Mouse (Mus musculus) limb, embryonic 15.5 days (tissue): ENCODE data around the gene Aqp1. TPM values are rescaled to one million over a fixed set of nuclear protein-coding genes. Genes with fewer than 3 reads are reported as not detected.

ENCODE experiments used
- ATAC-seq: fragments of 200-750 bp; cut with Nextera tagmentation; 2 replicates; pipeline ENCODE4 v1.8.0; 2017; ENCODE audit warnings: low read depth, moderate TSS enrichment; ENCODE audit not compliant: insufficient number of reproducible peaks, low FRiP score, low TSS enrichment
- H3K27ac ChIP-seq: fragments of 300-500 bp; sonication (generic); 2 replicates; pipeline ENCODE4 v1.5.1; 2015; ENCODE audit warnings: moderate library complexity, mild to moderate bottlenecking, inconsistent platforms
- H3K27me3 ChIP-seq: fragments of 300-500 bp; sonication (generic); 2 replicates; pipeline ENCODE4 v1.6.1; 2015; ENCODE audit warnings: inconsistent platforms
- H3K36me3 ChIP-seq: fragments of 300-500 bp; sonication (generic); 2 replicates; pipeline ENCODE4 v1.6.1; 2015; ENCODE audit warnings: inconsistent platforms
- H3K4me1 ChIP-seq: fragments of 300-500 bp; sonication (generic); 2 replicates; pipeline ENCODE4 v1.6.1; 2015; ENCODE audit warnings: inconsistent platforms
- H3K4me2 ChIP-seq: fragments of 300-500 bp; sonication (generic); 2 replicates; pipeline ENCODE4 v1.6.1; 2015; ENCODE audit warnings: mild to moderate bottlenecking, inconsistent platforms
- H3K4me3 ChIP-seq: fragments of 300-500 bp; sonication (generic); 2 replicates; pipeline ENCODE4 v1.5.1; 2015; ENCODE audit warnings: mild to moderate bottlenecking, inconsistent platforms
- H3K9ac ChIP-seq: fragments of 300-500 bp; sonication (generic); 2 replicates; pipeline ENCODE4 v1.6.1; 2015; ENCODE audit warnings: inconsistent platforms
- H3K9me3 ChIP-seq: fragments of 300-500 bp; sonication (generic); 2 replicates; pipeline ENCODE4 v1.6.1; 2016; ENCODE audit warnings: inconsistent platforms
- WGBS: fragments of 180-500 bp; shearing (Covaris S2); methylation state at CpG from one replicate; pipeline ENCODE4 v1.1.7; 2015; 5-methylcytosine and 5-hydroxymethylcytosine counted together
- polyA plus RNA-seq: library from polyadenylated mRNA; unstranded; fragments of >200 nt; fragmentation: Nextera tagmentation; extraction: Ambion mirVana; gene quantifications from 2 replicates; pipeline ENCODE4 v1.2.1, GENCODE M21; 2015

The Aqp1 gene
- polyA plus RNA-seq = 119 and 122 TPM in 2 replicates

GRCm38 (mm10) chr6:55335989-55336514, at the start of gene Aqp1:
Gene Aqp1 (plus strand): TSS chr6:55336432.
- WGBS = 5% methylated on average over 12 of the region's 12 CpGs
- no peak within 1 kb of the TSS for H3K9ac ChIP-seq
- peaks cover 90% of the 10 kb centered on the region for H3K4me1 ChIP-seq
- H3K36me3 ChIP-seq = no peaks in the 10 kb centered on the region
- H3K27ac ChIP-seq = peak within 1 kb of the TSS; percentile 82
- H3K27me3 ChIP-seq = no peaks in the 10 kb centered on the region
- H3K4me2 ChIP-seq = peak within 1 kb of the TSS; percentile 45
- no peaks in the 10 kb centered on the region for H3K9me3 ChIP-seq
- peak within 1 kb of the TSS; percentile 34 for H3K4me3 ChIP-seq
- peak; percentile 87 for ATAC-seq

DNA sequence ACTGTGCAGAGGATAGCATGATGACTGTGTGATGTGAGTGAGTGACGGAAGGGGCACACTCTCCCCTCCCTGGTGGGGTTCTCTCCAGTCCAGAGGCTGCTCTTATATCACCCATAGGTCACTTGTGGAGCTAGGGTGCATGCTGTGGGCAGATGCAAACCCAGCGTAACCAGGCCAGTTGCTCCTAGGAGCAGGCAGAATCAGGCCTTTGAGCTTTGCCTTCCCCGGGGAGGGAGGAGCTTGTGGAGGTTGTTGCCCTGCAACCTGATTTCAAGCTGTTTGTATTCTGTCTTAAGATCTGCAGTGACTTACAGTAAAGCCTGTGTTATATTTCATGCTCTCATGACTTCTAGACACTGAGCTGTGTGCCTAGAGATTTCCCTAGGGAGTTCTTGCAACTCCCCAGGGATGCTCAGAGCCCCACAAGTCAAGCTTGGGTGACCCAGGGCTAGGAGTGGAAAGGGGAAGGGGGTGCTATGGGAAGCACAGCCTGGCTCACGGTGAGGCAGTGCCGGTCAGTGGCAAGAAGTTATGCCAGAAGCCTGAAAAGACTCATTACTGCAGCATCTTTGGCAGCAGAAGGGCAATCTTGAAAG, 48.1 kb upstream of the Aqp1 start:
- ATAC-seq = no peak
- no peak overlapping the region for H3K9ac ChIP-seq
- no peak overlapping the region for H3K4me3 ChIP-seq
- H3K9me3 ChIP-seq = no peaks in the 10 kb centered on the region
- no peaks in the 10 kb centered on the region for H3K27me3 ChIP-seq
- H3K4me1 ChIP-seq = 0 out of 2 replicates have a peak, but pooled peaks cover 4% of the 10 kb centered on the region
- no peak overlapping the region for H3K27ac ChIP-seq
- peaks cover 9% of the 10 kb centered on the region; the same call in 1 of the 2 replicates for H3K36me3 ChIP-seq
- H3K4me2 ChIP-seq = no peak overlapping the region
- WGBS = 85% methylated on average over 5 of the region's 5 CpGs

GRCm38 (mm10) chr6:55294549-55295131, 41.6 kb upstream of the Aqp1 start:
- peak overlapping the region; percentile 54 for H3K27ac ChIP-seq
- peaks cover 7% of the 10 kb centered on the region for H3K4me1 ChIP-seq
- ATAC-seq = no peak
- H3K4me2 ChIP-seq = no peak overlapping the region
- no peak overlapping the region for H3K4me3 ChIP-seq
- no peaks in the 10 kb centered on the region for H3K9me3 ChIP-seq
- no peaks in the 10 kb centered on the region for H3K27me3 ChIP-seq
- H3K36me3 ChIP-seq = peaks cover 28% of the 10 kb centered on the region
- WGBS = 42% methylated on average over 19 of the region's 19 CpGs
- no peak overlapping the region for H3K9ac ChIP-seq

- ATAC-seq = no peak
- H3K27ac ChIP-seq = no peak overlapping the region
- 61% methylated on average over 1 of the region's 1 CpGs for WGBS
Observed at GRCm38 (mm10) chr6:55295325-55295724, 40.9 kb upstream of the Aqp1 start.

DNA sequence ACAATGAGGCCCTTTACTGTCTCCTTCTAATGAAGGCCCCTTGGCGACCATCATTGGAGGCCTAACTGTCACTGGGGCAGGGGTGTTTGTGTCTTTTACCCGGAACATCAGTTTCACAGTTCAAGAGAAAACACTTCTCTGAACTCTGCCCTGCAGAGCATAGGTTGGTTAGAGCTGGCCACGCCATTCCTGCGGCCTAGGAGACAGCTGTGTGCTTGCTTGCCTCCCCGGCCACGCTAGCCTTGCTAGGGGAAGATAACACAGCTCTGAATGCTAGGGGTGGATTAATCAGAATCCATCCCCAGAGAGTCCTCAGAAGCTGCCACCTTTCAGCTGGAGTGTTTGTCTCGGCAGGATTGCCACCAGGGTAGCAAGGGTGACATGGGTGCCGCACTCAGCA, 36.8 kb upstream of the Aqp1 start:
- Histone ChIP-seq H3K4me3 (no peak overlapping the region), H3K9ac (no peak overlapping the region), H3K9me3 (no peaks in the 10 kb centered on the region), H3K27ac (no peak overlapping the region), H3K27me3 (no peaks in the 10 kb centered on the region), H3K4me1 (peaks cover 4% of the 10 kb centered on the region), H3K36me3 (peaks cover 46% of the 10 kb centered on the region), H3K4me2 (no peak overlapping the region)
- 86% methylated on average over 8 of the region's 8 CpGs for WGBS
- no peak for ATAC-seq

More at GRCm38 (mm10) chr6:55295325-55295724, 40.9 kb upstream of the Aqp1 start:
- H3K27me3 ChIP-seq = no peaks in the 10 kb centered on the region
- no peak overlapping the region for H3K4me2 ChIP-seq
- no peak overlapping the region for H3K9ac ChIP-seq
- no peaks in the 10 kb centered on the region for H3K9me3 ChIP-seq
- peaks cover 7% of the 10 kb centered on the region for H3K4me1 ChIP-seq
- H3K36me3 ChIP-seq = peaks cover 33% of the 10 kb centered on the region
- no peak overlapping the region for H3K4me3 ChIP-seq

DNA sequence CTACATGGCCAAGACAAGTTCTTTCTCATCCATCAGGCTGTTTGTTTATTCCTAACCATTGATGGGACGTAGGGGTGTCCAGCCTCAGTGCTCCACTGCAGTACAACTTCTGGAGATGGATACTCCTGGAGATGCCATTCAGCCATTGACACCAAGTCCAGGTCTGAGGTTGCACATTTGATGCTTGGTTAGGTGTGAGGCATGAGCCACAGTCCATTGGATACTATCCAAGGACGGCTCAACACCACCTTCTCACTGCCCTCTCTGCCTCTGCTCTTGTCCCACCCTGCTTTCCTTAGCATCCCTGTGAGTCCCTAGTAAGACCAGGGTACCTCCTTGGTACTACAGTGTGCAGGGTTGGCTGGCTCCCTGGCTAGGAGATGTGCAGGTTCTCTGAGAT, 36.3 kb upstream of the Aqp1 start:
- no peak for ATAC-seq
- H3K9ac ChIP-seq = no peak overlapping the region
- H3K4me1 ChIP-seq = no peaks in the 10 kb centered on the region
- no peak overlapping the region for H3K4me2 ChIP-seq
- no peak overlapping the region for H3K4me3 ChIP-seq
- peaks cover 46% of the 10 kb centered on the region for H3K36me3 ChIP-seq
- H3K27me3 ChIP-seq = no peaks in the 10 kb centered on the region
- H3K27ac ChIP-seq = no peak overlapping the region
- H3K9me3 ChIP-seq = no peaks in the 10 kb centered on the region
- 80% methylated on average over 2 of the region's 2 CpGs for WGBS

DNA sequence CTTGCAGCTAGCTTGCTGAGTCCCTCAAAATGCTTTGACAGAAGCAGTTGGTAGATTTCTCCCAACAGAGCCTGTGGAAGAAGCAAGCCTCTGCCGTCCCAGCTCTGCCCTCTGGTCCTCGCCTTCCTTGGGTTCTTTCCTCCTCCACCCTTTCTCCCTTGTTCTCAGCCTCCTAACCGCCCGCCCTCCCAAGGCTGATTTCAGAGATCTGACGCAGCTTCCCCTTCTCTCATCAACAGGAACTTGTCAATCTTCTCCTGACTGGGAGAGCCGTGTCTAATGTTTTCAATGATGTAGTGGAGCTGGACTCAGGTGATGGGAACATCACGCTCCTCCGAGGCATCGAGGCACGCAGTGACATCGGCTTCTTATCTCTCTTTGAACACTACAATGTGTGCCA, 35.5 kb upstream of the Aqp1 start:
- no peaks in the 10 kb centered on the region for H3K9me3 ChIP-seq
- no peak overlapping the region for H3K4me2 ChIP-seq
- H3K36me3 ChIP-seq = peaks cover 46% of the 10 kb centered on the region
- WGBS = 88% methylated on average over 11 of the region's 11 CpGs
- no peaks in the 10 kb centered on the region for H3K27me3 ChIP-seq
- no peak for ATAC-seq
- no peak overlapping the region for H3K4me3 ChIP-seq
- H3K9ac ChIP-seq = no peak overlapping the region
- H3K4me1 ChIP-seq = 0 out of 2 replicates have a peak, but pooled peaks cover 2% of the 10 kb centered on the region
- no peak overlapping the region for H3K27ac ChIP-seq

GRCm38 (mm10) chr6:55310179-55310578, 26.1 kb upstream of the Aqp1 start:
- H3K9ac ChIP-seq = no peak overlapping the region
- H3K36me3 ChIP-seq = peaks cover 9% of the 10 kb centered on the region
- H3K27me3 ChIP-seq = no peaks in the 10 kb centered on the region
- 0 out of 2 replicates have a peak, but pooled peaks cover 15% of the 10 kb centered on the region for H3K4me1 ChIP-seq
- H3K4me3 ChIP-seq = no peak overlapping the region
- no peak overlapping the region for H3K4me2 ChIP-seq
- no peak for ATAC-seq
- WGBS = 53% methylated on average over 2 of the region's 2 CpGs
- no peak overlapping the region for H3K27ac ChIP-seq
- H3K9me3 ChIP-seq = no peaks in the 10 kb centered on the region

DNA sequence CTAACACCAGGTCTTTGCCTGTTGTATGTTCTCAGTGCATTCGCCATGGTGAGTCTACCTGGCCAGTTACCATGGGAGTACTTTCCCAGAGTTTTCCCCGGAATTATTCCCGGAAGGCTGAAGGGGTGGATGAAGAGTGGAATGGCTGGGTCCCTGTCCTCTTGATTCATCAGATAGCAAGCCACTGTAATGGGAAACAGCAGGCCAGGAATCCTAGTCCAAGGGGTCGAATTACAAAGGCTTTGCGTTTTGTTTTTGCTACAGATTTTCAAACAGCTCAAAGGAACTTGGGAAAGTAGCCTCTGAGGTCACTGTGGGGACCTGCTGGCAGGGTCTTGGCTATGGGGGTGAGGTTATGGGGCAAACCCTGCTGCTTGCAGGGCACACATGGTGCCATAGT, 24.3 kb upstream of the Aqp1 start:
- Histone ChIP-seq H3K9me3 (no peaks in the 10 kb centered on the region), H3K4me2 (no peak overlapping the region), H3K27ac (no peak overlapping the region), H3K27me3 (no peaks in the 10 kb centered on the region), H3K4me3 (no peak overlapping the region), H3K4me1 (0 out of 2 replicates have a peak, but pooled peaks cover 5% of the 10 kb centered on the region), H3K36me3 (peaks cover 9% of the 10 kb centered on the region), H3K9ac (no peak overlapping the region)
- ATAC-seq = no peak
- 35% methylated on average over 5 of the region's 5 CpGs for WGBS

- Histone ChIP-seq H3K9ac (no peak overlapping the region), H3K4me3 (no peak overlapping the region), H3K27ac (peak overlapping the region; percentile 27; the same call in 1 of the 2 replicates), H3K4me2 (no peak overlapping the region), H3K4me1 (0 out of 2 replicates have a peak, but pooled peaks cover 6% of the 10 kb centered on the region), H3K9me3 (no peaks in the 10 kb centered on the region), H3K27me3 (no peaks in the 10 kb centered on the region), H3K36me3 (peaks cover 9% of the 10 kb centered on the region; the same call in 1 of the 2 replicates)
- ATAC-seq = no peak
- WGBS = 83% methylated on average over 4 of the region's 4 CpGs
Observed at GRCm38 (mm10) chr6:55313893-55314292, 22.3 kb upstream of the Aqp1 start.

DNA sequence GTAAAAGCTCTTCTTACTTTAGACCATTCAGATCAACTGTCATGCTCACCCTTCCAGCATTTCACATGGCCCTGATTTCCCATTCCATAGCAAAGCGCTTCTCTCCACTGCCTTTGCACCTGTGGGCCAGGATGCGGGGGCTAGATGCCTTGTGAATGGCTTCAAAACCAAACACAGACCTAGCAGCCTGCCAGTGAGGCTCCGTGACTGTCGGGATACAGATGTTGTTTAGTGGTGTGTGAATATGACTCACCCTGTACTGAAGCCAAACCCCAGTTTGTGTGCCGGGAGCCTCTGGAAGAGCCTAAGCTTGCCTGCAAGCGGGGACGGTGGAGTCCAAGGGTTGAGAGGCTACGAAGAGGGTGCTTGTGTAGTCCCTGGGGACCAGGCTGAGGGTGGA, 21.6 kb upstream of the Aqp1 start:
- Histone ChIP-seq H3K4me1 (0 out of 2 replicates have a peak, but pooled peaks cover 13% of the 10 kb centered on the region), H3K27ac (no peak overlapping the region), H3K27me3 (no peaks in the 10 kb centered on the region), H3K4me3 (no peak overlapping the region), H3K9me3 (no peaks in the 10 kb centered on the region), H3K36me3 (peaks cover 9% of the 10 kb centered on the region; the same call in 1 of the 2 replicates), H3K4me2 (no peak overlapping the region), H3K9ac (no peak overlapping the region)
- 0 out of 2 replicates have a peak, but pooled peaks have one; percentile 31 for ATAC-seq
- WGBS = 57% methylated on average over 8 of the region's 8 CpGs

- Histone ChIP-seq H3K36me3 (0 out of 2 replicates have a peak, but pooled peaks cover 5% of the 10 kb centered on the region), H3K4me3 (no peak overlapping the region), H3K9ac (no peak overlapping the region), H3K9me3 (no peaks in the 10 kb centered on the region), H3K27ac (no peak overlapping the region), H3K4me1 (0 out of 2 replicates have a peak, but pooled peaks cover 10% of the 10 kb centered on the region), H3K4me2 (no peak overlapping the region), H3K27me3 (no peaks in the 10 kb centered on the region)
- 95% methylated on average over 3 of the region's 3 CpGs for WGBS
- ATAC-seq = no peak
Observed at GRCm38 (mm10) chr6:55318597-55318996, 17.6 kb upstream of the Aqp1 start.
